Mouse (Mus musculus) megakaryocyte, adult 5-6 weeks (primary cell): Measurements from ENCODE around the gene Sall1. TPM values are rescaled to one million over a fixed set of nuclear protein-coding genes. Genes with fewer than 3 reads are reported as not detected.

ENCODE experiments used
- ATAC-seq: 2 replicates; pipeline ENCODE4 v1.8.0; 2016; ENCODE audit warnings: mild to moderate bottlenecking, inconsistent platforms; ENCODE audit not compliant: poor library complexity, severe bottlenecking
- total RNA-seq, 2 experiments: library from RNA; stranded (forward) in 1 of 2; stranded (reverse) in 1 of 2; fragments of 153-499, 151-499 nt in 1 of 2; fragments of 221-1000, 200-1000 nt in 1 of 2; gene quantifications; 2 replicates each; pipeline versions ENCODE4 v1.2.3 to v1.2.4; 2015 to 2017

Gene Sall1
- total RNA-seq, 2 experiments from 2014 or later: not detected

DNA sequence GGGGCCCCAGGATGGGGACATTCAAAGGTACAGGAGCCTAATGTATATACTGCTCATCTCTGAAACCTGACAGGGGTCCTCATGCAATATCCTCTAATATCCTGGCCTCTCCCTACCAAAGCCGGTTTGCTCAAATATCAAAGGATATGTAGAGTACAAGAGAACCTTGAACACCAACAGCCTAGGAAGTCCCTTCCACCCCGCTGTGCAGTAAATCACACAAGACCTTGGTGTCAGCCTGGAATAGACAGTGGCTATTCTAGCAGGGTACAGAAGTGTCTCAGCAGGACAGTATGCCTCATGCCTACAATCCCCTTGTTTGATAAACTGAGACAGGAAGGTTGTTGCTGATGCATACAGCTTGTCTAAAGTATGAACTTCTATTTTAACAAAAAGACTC is 46.7 kb downstream of the Sall1 start:
- no peak for ATAC-seq

DNA sequence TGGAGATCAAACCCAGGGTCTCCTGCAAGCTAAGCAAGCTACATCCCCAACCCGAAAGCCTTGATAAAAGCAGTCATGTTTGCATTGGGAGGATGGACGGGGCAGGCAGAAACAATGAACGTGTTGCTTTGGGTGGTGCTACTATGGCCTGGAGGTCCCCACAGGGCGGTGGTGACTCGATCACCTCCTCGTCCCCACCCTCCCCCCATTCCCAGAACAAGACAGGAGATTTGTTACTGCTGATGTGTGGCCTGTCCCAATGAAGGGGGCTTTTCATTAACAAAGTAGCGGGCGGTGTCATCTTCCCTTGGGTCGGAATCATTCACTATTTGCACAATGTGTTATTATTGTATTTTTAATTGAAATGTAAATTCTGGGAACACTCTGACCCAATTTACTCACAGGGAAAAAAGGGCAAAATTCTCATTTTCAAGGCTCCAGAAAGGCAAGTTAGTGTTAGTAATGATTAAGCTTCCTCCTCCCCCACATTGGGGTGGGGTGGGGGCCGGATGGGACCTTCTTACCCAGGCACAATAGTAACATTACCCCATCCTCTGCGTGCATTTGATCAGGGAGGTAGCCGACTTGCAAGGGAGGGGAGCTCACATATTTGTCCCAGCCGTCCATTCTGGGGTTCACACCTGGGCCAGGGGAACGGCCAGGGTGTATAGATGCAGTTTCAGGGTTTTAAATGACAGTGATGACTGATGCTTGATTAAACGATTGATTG is 52.0 kb downstream of the Sall1 start:
- ATAC-seq: no peak

DNA sequence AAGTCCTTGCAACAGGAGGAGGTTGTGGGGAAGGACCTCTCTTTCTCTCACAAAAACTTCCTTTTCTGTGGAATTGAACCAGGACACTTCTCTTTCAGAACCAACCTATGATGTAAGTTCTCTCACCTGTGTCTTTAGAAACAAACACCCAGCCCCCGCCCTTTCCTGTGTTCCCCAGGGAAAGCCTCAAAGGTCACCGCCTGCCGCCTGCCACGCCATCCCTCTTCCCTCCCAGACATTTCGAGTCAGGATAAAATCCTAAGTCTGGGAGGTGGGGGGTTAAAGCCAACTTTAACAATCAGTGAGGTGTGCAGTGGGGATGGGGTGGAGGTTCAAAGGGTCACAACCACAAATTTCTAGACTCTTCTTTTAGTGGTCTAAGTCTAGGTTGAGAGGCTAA is 52.8 kb downstream of the Sall1 start:
- no peak for ATAC-seq

DNA sequence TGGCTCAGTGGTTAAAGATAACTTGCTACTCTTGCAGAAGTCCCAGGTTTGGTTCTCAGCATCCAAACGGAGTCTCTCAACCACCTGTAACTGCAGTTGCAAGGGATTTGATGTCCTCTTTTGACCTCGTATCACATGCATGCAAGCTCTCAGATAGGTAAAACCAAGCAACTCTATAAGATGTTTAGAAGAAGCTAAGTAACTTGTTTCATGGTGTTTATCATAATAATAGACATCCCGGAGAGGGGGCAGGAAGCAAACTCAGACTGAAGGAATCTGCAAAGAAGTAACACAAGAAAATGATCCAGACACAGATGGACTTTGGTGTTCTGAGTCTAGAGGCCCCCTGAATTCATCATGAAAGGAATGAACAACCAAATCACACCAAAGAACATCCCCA is 55.0 kb downstream of the Sall1 start:
- ATAC-seq: no peak

DNA sequence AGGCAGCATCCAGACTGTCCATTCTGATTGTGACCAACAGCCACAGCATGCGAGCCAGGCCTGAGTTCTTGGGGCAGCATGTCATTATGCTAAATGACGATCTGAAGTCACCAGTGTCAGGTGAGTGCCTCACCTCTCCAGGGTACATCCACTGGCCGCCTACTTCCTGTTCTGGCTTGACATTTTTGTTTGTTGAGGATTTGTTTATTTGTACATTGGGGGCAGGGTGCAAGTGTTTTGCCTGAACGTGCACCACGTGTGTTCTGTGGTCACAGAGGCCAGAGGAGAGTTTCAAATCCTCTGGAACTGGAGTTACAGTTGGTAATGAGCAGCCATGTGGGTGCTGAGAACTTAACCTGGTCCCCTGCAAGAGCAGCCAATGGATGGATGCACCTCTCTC is 60.5 kb downstream of the Sall1 start:
- no peak for ATAC-seq
